Mouse (Mus musculus) midbrain, embryonic 16.5 days (tissue): Measurements from ENCODE around the gene Dennd2c. TPM values are rescaled to one million over a fixed set of nuclear protein-coding genes. Genes with fewer than 3 reads are reported as not detected.

ENCODE experiments used
- ATAC-seq: fragments of 200-750 bp; cut with Nextera tagmentation; 2 replicates; pipeline ENCODE4 v1.8.0; 2017; ENCODE audit warnings: moderate TSS enrichment
- H3K27ac ChIP-seq: fragments of 300-500 bp; sonication (generic); 2 replicates; pipeline ENCODE4 v1.5.1; 2014; ENCODE audit warnings: mild to moderate bottlenecking, low read length, mixed read lengths
- H3K27me3 ChIP-seq: fragments of 300-500 bp; sonication (generic); 2 replicates; pipeline ENCODE4 v1.6.1; 2014; ENCODE audit warnings: low read depth, low read length, mixed read lengths; ENCODE audit not compliant: control insufficient read depth, insufficient read depth
- H3K36me3 ChIP-seq: fragments of 300-500 bp; sonication (generic); 2 replicates; pipeline ENCODE4 v1.6.1; 2014; ENCODE audit warnings: mild to moderate bottlenecking, low read length, moderate library complexity, mixed read lengths; ENCODE audit not compliant: control insufficient read depth, insufficient read depth
- H3K4me1 ChIP-seq: fragments of 300-500 bp; sonication (generic); 2 replicates; pipeline ENCODE4 v1.6.1; 2014; ENCODE audit warnings: mild to moderate bottlenecking, low read length, mixed read lengths; ENCODE audit not compliant: control insufficient read depth, insufficient read depth
- H3K4me2 ChIP-seq: fragments of 300-500 bp; sonication (generic); 2 replicates; pipeline ENCODE4 v1.6.1; 2014; ENCODE audit warnings: mild to moderate bottlenecking, low read length, mixed read lengths
- H3K4me3 ChIP-seq: fragments of 300-500 bp; sonication (generic); 2 replicates; pipeline ENCODE4 v1.5.1; 2014; ENCODE audit warnings: low read depth, mild to moderate bottlenecking, low read length, moderate library complexity, mixed read lengths
- H3K9ac ChIP-seq: fragments of 300-500 bp; sonication (generic); 2 replicates; pipeline ENCODE4 v1.6.1; 2014; ENCODE audit warnings: low read depth, low read length, mixed read lengths
- H3K9me3 ChIP-seq: fragments of 300-500 bp; sonication (generic); replicated peaks from 2 replicates; pipeline ENCODE4 v1.6.1; 2014; ENCODE audit warnings: mild to moderate bottlenecking, low read length, mixed read lengths; ENCODE audit not compliant: control insufficient read depth, poor library complexity, severe bottlenecking
- WGBS: fragments of 180-500 bp; shearing (Covaris S2); extraction: QIAGEN DNeasy Blood & Tissue Kit; methylation state at CpG from one replicate; pipeline ENCODE4 v1.1.7; 2014; 5-methylcytosine and 5-hydroxymethylcytosine counted together
- polyA plus RNA-seq: library from polyadenylated mRNA; unstranded; fragments of >200 nt; fragmentation: Nextera tagmentation; extraction: Ambion mirVana; gene quantifications from 2 replicates; pipeline ENCODE4 v1.2.1, GENCODE M21; 2015

The Dennd2c gene
- polyA plus RNA-seq, 1 experiment from 2014 or later = 1.2 TPM

- Histone ChIP-seq H3K27ac (no peak overlapping the region), H3K9ac (no peak overlapping the region), H3K9me3 (no peaks in the 10 kb centered on the region), H3K4me3 (no peak overlapping the region), H3K27me3 (peaks cover 4% of the 10 kb centered on the region), H3K36me3 (no peaks in the 10 kb centered on the region), H3K4me2 (no peak overlapping the region), H3K4me1 (peaks cover 11% of the 10 kb centered on the region; the same call in 1 of the 2 replicates)
- WGBS = 70% methylated on average over 2 of the region's 2 CpGs
- no peak for ATAC-seq
Measured at GRCm38 (mm10) chr3:103100735-103101134, 1.7 kb upstream of the Dennd2c start.

- no peak for ATAC-seq
- H3K9me3 ChIP-seq = no peaks in the 10 kb centered on the region
- peaks cover 11% of the 10 kb centered on the region; the same call in 1 of the 2 replicates for H3K4me1 ChIP-seq
- H3K4me3 ChIP-seq = no peak overlapping the region
- H3K9ac ChIP-seq = no peak overlapping the region
- WGBS = 69% methylated on average over 5 of the region's 5 CpGs
- no peak overlapping the region for H3K4me2 ChIP-seq
- H3K27ac ChIP-seq = no peak overlapping the region
- H3K36me3 ChIP-seq = no peaks in the 10 kb centered on the region
- H3K27me3 ChIP-seq = peaks cover 4% of the 10 kb centered on the region
Measured at GRCm38 (mm10) chr3:103101194-103101593, 1.2 kb upstream of the Dennd2c start.

- Histone ChIP-seq H3K4me3 (peak overlapping the region; percentile 76), H3K27ac (no peak overlapping the region), H3K4me1 (peaks cover 11% of the 10 kb centered on the region; the same call in 1 of the 2 replicates), H3K36me3 (no peaks in the 10 kb centered on the region), H3K9ac (peak overlapping the region; percentile 68), H3K9me3 (no peaks in the 10 kb centered on the region), H3K4me2 (peak overlapping the region; percentile 97), H3K27me3 (peaks cover 4% of the 10 kb centered on the region)
- WGBS = 3% methylated on average over 14 of the region's 14 CpGs
- ATAC-seq = peak; percentile 62
Measured at GRCm38 (mm10) chr3:103101909-103102308, 495 bp upstream of the Dennd2c start.

GRCm38 (mm10) chr3:103107565-103108240, 5.3 kb downstream of the Dennd2c start:
- Histone ChIP-seq H3K4me3 (no peak overlapping the region), H3K4me1 (peaks cover 6% of the 10 kb centered on the region; the same call in 1 of the 2 replicates), H3K27ac (no peak overlapping the region), H3K4me2 (no peak overlapping the region), H3K9ac (no peak overlapping the region), H3K9me3 (no peaks in the 10 kb centered on the region), H3K36me3 (no peaks in the 10 kb centered on the region), H3K27me3 (peaks cover 4% of the 10 kb centered on the region)
- WGBS = 87% methylated on average over 7 of the region's 7 CpGs
- ATAC-seq = no peak

- no peaks in the 10 kb centered on the region for H3K4me1 ChIP-seq
- H3K27ac ChIP-seq = no peak overlapping the region
- WGBS = 87% methylated on average over 5 of the region's 5 CpGs
- no peak overlapping the region for H3K4me2 ChIP-seq
- no peaks in the 10 kb centered on the region for H3K27me3 ChIP-seq
- no peaks in the 10 kb centered on the region for H3K36me3 ChIP-seq
- no peaks in the 10 kb centered on the region for H3K9me3 ChIP-seq
- H3K4me3 ChIP-seq = no peak overlapping the region
- ATAC-seq = no peak
- no peak overlapping the region for H3K9ac ChIP-seq
Measured at GRCm38 (mm10) chr3:103112216-103112615, 9.8 kb downstream of the Dennd2c start.

- H3K4me3 ChIP-seq = no peak overlapping the region
- H3K9me3 ChIP-seq = no peaks in the 10 kb centered on the region
- no peaks in the 10 kb centered on the region for H3K4me1 ChIP-seq
- H3K9ac ChIP-seq = no peak overlapping the region
- H3K27ac ChIP-seq = no peak overlapping the region
- H3K27me3 ChIP-seq = no peaks in the 10 kb centered on the region
- no peaks in the 10 kb centered on the region for H3K36me3 ChIP-seq
- 87% methylated on average over 3 of the region's 3 CpGs for WGBS
- H3K4me2 ChIP-seq = no peak overlapping the region
- no peak for ATAC-seq
Measured at GRCm38 (mm10) chr3:103123636-103124035, 21.2 kb downstream of the Dennd2c start.

- H3K4me3 ChIP-seq = no peak overlapping the region
- H3K36me3 ChIP-seq = no peaks in the 10 kb centered on the region
- 96% methylated on average over 3 of the region's 3 CpGs for WGBS
- no peak for ATAC-seq
- H3K9ac ChIP-seq = no peak overlapping the region
- no peak overlapping the region for H3K4me2 ChIP-seq
- peaks cover 6% of the 10 kb centered on the region for H3K4me1 ChIP-seq
- H3K27me3 ChIP-seq = no peaks in the 10 kb centered on the region
- no peaks in the 10 kb centered on the region for H3K9me3 ChIP-seq
- no peak overlapping the region for H3K27ac ChIP-seq
Measured at GRCm38 (mm10) chr3:103126138-103126537, 23.7 kb downstream of the Dennd2c start.

- no peak for ATAC-seq
- H3K9me3 ChIP-seq = no peaks in the 10 kb centered on the region
- no peak overlapping the region for H3K4me2 ChIP-seq
- H3K27ac ChIP-seq = no peak overlapping the region
- 11% methylated on average over 2 of the region's 2 CpGs for WGBS
- no peak overlapping the region for H3K9ac ChIP-seq
- H3K27me3 ChIP-seq = no peaks in the 10 kb centered on the region
- peaks cover 6% of the 10 kb centered on the region for H3K4me1 ChIP-seq
- no peaks in the 10 kb centered on the region for H3K36me3 ChIP-seq
- H3K4me3 ChIP-seq = no peak overlapping the region
Measured at GRCm38 (mm10) chr3:103127177-103127576, 24.8 kb downstream of the Dennd2c start.

- no peak overlapping the region for H3K27ac ChIP-seq
- H3K9ac ChIP-seq = no peak overlapping the region
- peaks cover 6% of the 10 kb centered on the region for H3K4me1 ChIP-seq
- no peak overlapping the region for H3K4me3 ChIP-seq
- H3K9me3 ChIP-seq = no peaks in the 10 kb centered on the region
- ATAC-seq = no peak
- no peak overlapping the region for H3K4me2 ChIP-seq
- 77% methylated on average over 5 of the region's 5 CpGs for WGBS
- no peaks in the 10 kb centered on the region for H3K27me3 ChIP-seq
- H3K36me3 ChIP-seq = no peaks in the 10 kb centered on the region
Measured at GRCm38 (mm10) chr3:103127721-103128120, 25.3 kb downstream of the Dennd2c start.
